Mouse (Mus musculus) stomach, embryonic 14.5 days (tissue): ENCODE measurements at regions not wholly inside any gene's neighbourhood (a gene's known extent, or its start where the extent isn't known, plus 50 kb on each side); places are given as distances from the start of the nearest gene placed in this dataset.
A peak's percentile ranks its signal among the peaks of the same experiment; 100 is the strongest.

Experiments
- ATAC-seq: fragments of 200-750 bp; cut with Nextera tagmentation; 2 replicates; pipeline ENCODE4 v1.8.0; 2017; ENCODE audit warnings: low read depth, moderate TSS enrichment; ENCODE audit not compliant: insufficient number of reproducible peaks, insufficient read depth, low FRiP score
- H3K27ac ChIP-seq: fragments of 300-500 bp; sonication (generic); 2 replicates; pipeline ENCODE4 v1.5.1; 2014; ENCODE audit warnings: mild to moderate bottlenecking, low read length, moderate library complexity, mixed read lengths
- H3K27me3 ChIP-seq: fragments of 300-500 bp; sonication (generic); 2 replicates; pipeline ENCODE4 v1.6.1; 2014; ENCODE audit warnings: low read length, control low read depth, mixed read lengths; ENCODE audit not compliant: control insufficient read depth, insufficient read depth
- H3K36me3 ChIP-seq: fragments of 300-500 bp; sonication (generic); 2 replicates; pipeline ENCODE4 v1.6.1; 2014; ENCODE audit warnings: mild to moderate bottlenecking, control low read depth, low read length, moderate library complexity, mixed read lengths; ENCODE audit not compliant: control insufficient read depth, insufficient read depth
- H3K4me1 ChIP-seq: fragments of 300-500 bp; sonication (generic); 2 replicates; pipeline ENCODE4 v1.6.1; 2014; ENCODE audit warnings: low read length, control low read depth, mixed read lengths; ENCODE audit not compliant: control insufficient read depth, insufficient read depth
- H3K4me2 ChIP-seq: fragments of 300-500 bp; sonication (generic); replicated peaks from 2 replicates; pipeline ENCODE4 v1.6.1; 2014; ENCODE audit warnings: low read depth, low read length, control low read depth
- H3K4me3 ChIP-seq: fragments of 300-500 bp; sonication (generic); 2 replicates; pipeline ENCODE4 v1.5.1; 2014; ENCODE audit warnings: low read depth, low read length, control low read depth
- H3K9ac ChIP-seq: fragments of 300-500 bp; sonication (generic); replicated peaks from 2 replicates; pipeline ENCODE4 v1.6.1; 2014; ENCODE audit warnings: low read depth, mild to moderate bottlenecking, control low read depth, low read length, moderate library complexity, mixed read lengths
- H3K9me3 ChIP-seq: fragments of 300-500 bp; sonication (generic); 2 replicates; pipeline ENCODE4 v1.6.1; 2016; ENCODE audit warnings: low read depth, low read length, control low read depth; ENCODE audit not compliant: control insufficient read depth
- WGBS: fragments of 180-500 bp; shearing (Covaris S2); extraction: QIAGEN DNeasy Blood & Tissue Kit; methylation state at CpG from one replicate; pipeline ENCODE4 v1.1.7; 2014; 5-methylcytosine and 5-hydroxymethylcytosine counted together

GRCm38 (mm10) chr3:14381421-14381992 lies 99.0 kb upstream of the Slc7a12 start:
- H3K4me1 ChIP-seq, result no peaks in the 10 kb centered on the region
- H3K27me3 ChIP-seq, result no peaks in the 10 kb centered on the region
- 14% methylated on average over 18 of the region's 18 CpGs for whole genome bisulfite sequencing
- peak overlapping the region; percentile 35 for H3K4me2 ChIP-seq
- ATAC-seq, result peak; percentile 92
- no peaks in the 10 kb centered on the region for H3K36me3 ChIP-seq
- no peak overlapping the region for H3K4me3 ChIP-seq
- H3K27ac ChIP-seq, result no peak overlapping the region
- H3K9ac ChIP-seq, result no peak overlapping the region
- no peaks in the 10 kb centered on the region for H3K9me3 ChIP-seq

- no peak overlapping the region for H3K4me2 ChIP-seq
- no peaks in the 10 kb centered on the region for H3K9me3 ChIP-seq
- ATAC-seq, result no peak
- 81% methylated on average over 1 of the region's 1 CpGs for WGBS
- no peak overlapping the region for H3K27ac ChIP-seq
- no peaks in the 10 kb centered on the region for H3K36me3 ChIP-seq
- no peaks in the 10 kb centered on the region for H3K4me1 ChIP-seq
- no peaks in the 10 kb centered on the region for H3K27me3 ChIP-seq
- no peak overlapping the region for H3K4me3 ChIP-seq
- no peak overlapping the region for H3K9ac ChIP-seq
These were observed 89.8 kb upstream of the Slc7a12 start for GRCm38 (mm10) chr3:14390656-14391055.

GRCm38 (mm10) chr3:14398676-14399075 lies 81.8 kb upstream of the Slc7a12 start:
- no peak overlapping the region for H3K4me2 ChIP-seq
- no peak overlapping the region for H3K27ac ChIP-seq
- H3K36me3 ChIP-seq, result no peaks in the 10 kb centered on the region
- no peaks in the 10 kb centered on the region for H3K4me1 ChIP-seq
- no peak overlapping the region for H3K9ac ChIP-seq
- ATAC-seq, result no peak
- no peaks in the 10 kb centered on the region for H3K27me3 ChIP-seq
- WGBS, result 90% methylated on average over 3 of the region's 3 CpGs
- no peak overlapping the region for H3K4me3 ChIP-seq
- H3K9me3 ChIP-seq, result no peaks in the 10 kb centered on the region

- H3K4me1 ChIP-seq, result no peaks in the 10 kb centered on the region
- H3K4me3 ChIP-seq, result no peak overlapping the region
- WGBS, result 82% methylated on average over 1 of the region's 1 CpGs
- no peaks in the 10 kb centered on the region for H3K9me3 ChIP-seq
- no peak overlapping the region for H3K27ac ChIP-seq
- H3K27me3 ChIP-seq, result no peaks in the 10 kb centered on the region
- no peaks in the 10 kb centered on the region for H3K36me3 ChIP-seq
- no peak overlapping the region for H3K9ac ChIP-seq
- no peak overlapping the region for H3K4me2 ChIP-seq
- no peak for ATAC-seq
These were observed 71.9 kb upstream of the Slc7a12 start for GRCm38 (mm10) chr3:14408435-14409125.
